Mouse (Mus musculus) heart, embryonic 16.5 days (tissue): ENCODE results near the gene Tmem132b. TPM values are rescaled to one million over a fixed set of nuclear protein-coding genes. Genes with fewer than 3 reads are reported as not detected.

Source experiments
- ATAC-seq: fragments of 200-750 bp; cut with Nextera tagmentation; replicated peaks from 2 replicates; pipeline ENCODE4 v1.8.0; 2017; ENCODE audit warnings: moderate number of reproducible peaks; ENCODE audit not compliant: insufficient read depth, low FRiP score; ENCODE audit errors: extremely low read depth
- H3K27ac ChIP-seq: fragments of 300-500 bp; sonication (generic); 2 replicates; pipeline ENCODE4 v1.5.1; 2014; ENCODE audit warnings: mild to moderate bottlenecking, low read length, control low read depth, moderate library complexity
- H3K27me3 ChIP-seq: fragments of 300-500 bp; sonication (generic); 2 replicates; pipeline ENCODE4 v1.6.1; 2014; ENCODE audit warnings: low read length, mixed read lengths; ENCODE audit not compliant: control insufficient read depth, insufficient read depth
- H3K36me3 ChIP-seq: fragments of 300-500 bp; sonication (generic); 2 replicates; pipeline ENCODE4 v1.6.1; 2014; ENCODE audit not compliant: control insufficient read depth, insufficient read depth
- H3K4me1 ChIP-seq: fragments of 300-500 bp; sonication (generic); 2 replicates; pipeline ENCODE4 v1.6.1; 2014; ENCODE audit warnings: low read length, mixed read lengths; ENCODE audit not compliant: control insufficient read depth, insufficient read depth
- H3K4me2 ChIP-seq: fragments of 300-500 bp; sonication (generic); 2 replicates; pipeline ENCODE4 v1.6.1; 2014; ENCODE audit warnings: low read depth, mild to moderate bottlenecking, control low read depth, low read length
- H3K4me3 ChIP-seq: fragments of 300-500 bp; sonication (generic); 2 replicates; pipeline ENCODE4 v1.5.1; 2014; ENCODE audit warnings: mild to moderate bottlenecking, control low read depth, low read length
- H3K9ac ChIP-seq: fragments of 300-500 bp; sonication (generic); 2 replicates; pipeline ENCODE4 v1.6.1; 2014; ENCODE audit warnings: low read length, control low read depth
- H3K9me3 ChIP-seq: fragments of 300-500 bp; sonication (generic); replicated peaks from 2 replicates; pipeline ENCODE4 v1.6.1; 2016; ENCODE audit warnings: low read length; ENCODE audit not compliant: control insufficient read depth
- WGBS: fragments of 180-500 bp; shearing (Covaris S2); extraction: QIAGEN DNeasy Blood & Tissue Kit; methylation state at CpG from one replicate; pipeline ENCODE4 v1.1.7; 2014; 5-methylcytosine and 5-hydroxymethylcytosine counted together
- polyA plus RNA-seq: library from polyadenylated mRNA; unstranded; fragments of >200 nt; fragmentation: Nextera tagmentation; extraction: Ambion mirVana; gene quantifications from 2 replicates; pipeline ENCODE4 v1.2.1, GENCODE M21; 2015

Tmem132b gene
- polyA plus RNA-seq, 1 experiment from 2014 or later = not detected

DNA sequence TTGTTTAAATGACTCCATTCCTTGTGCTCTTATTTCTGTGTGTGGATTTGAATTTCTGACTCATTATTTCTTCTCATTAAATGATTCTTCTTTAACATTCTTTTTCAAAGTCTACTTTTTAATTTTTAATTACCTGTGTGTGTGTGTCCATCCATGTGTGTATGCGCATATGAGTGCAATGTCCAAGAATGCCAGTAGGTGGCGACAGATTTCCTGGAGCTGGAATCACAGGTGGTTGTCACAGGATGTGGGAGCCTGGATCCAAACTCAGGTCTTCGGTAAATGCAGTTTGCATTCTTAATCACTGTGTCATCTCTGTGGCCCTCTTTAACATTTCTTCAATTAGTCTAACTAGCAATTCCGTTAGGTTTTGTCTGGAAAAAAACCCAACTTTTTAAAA is 240.7 kb downstream of the Tmem132b start:
- H3K4me1 ChIP-seq = no peaks in the 10 kb centered on the region
- H3K36me3 ChIP-seq = no peaks in the 10 kb centered on the region
- H3K4me3 ChIP-seq = no peak overlapping the region
- no peak overlapping the region for H3K9ac ChIP-seq
- no peak for ATAC-seq
- H3K4me2 ChIP-seq = no peak overlapping the region
- H3K27me3 ChIP-seq = no peaks in the 10 kb centered on the region
- no peak overlapping the region for H3K27ac ChIP-seq
- WGBS = 87% methylated on average over 4 of the region's 4 CpGs
- H3K9me3 ChIP-seq = peaks cover 9% of the 10 kb centered on the region; the same call in 1 of the 2 replicates

DNA sequence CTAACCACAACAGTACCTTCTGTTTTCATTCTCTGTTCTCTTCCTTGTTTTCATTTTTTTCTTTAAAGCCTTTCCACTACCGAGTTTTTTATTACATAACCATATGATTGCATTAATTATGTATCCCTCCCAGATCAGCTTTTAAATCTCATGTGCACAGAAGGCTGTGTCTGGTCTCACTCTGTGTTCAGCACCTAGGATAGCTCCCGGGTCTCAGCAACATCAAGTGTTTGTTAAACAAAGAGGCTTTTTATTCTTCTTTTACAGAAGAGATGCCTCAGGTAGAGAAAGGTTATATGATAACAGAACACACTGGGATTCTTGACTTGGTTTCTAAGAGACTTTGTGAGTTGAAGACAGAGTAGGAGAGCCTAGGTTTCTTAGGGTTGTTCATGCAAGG is 241.2 kb downstream of the Tmem132b start:
- Histone ChIP-seq H3K36me3 (no peaks in the 10 kb centered on the region), H3K4me2 (no peak overlapping the region), H3K4me1 (no peaks in the 10 kb centered on the region), H3K4me3 (no peak overlapping the region), H3K9me3 (peaks cover 9% of the 10 kb centered on the region; the same call in 1 of the 2 replicates), H3K9ac (no peak overlapping the region), H3K27me3 (no peaks in the 10 kb centered on the region), H3K27ac (no peak overlapping the region)
- WGBS = 36% methylated on average over 2 of the region's 2 CpGs
- no peak for ATAC-seq

DNA sequence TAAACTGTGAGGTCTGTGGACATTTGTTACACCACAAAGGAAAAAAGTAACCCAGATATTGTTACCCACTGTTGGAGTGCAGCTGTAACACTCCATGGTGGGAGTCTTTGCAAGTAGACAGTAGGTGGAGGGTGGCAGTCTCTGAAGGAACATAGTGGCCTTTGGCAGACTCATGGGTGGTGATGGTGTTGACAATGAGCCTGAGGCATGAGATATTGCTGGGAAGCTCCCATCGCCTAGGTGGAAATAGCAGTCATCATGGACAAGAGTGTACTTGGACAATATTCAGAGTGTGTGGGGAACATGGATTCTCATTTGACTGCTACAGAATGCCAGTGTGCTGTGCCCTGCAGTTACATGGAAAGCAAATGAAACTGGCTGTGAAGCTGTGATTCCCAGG is 248.8 kb downstream of the Tmem132b start:
- Histone ChIP-seq H3K4me2 (no peak overlapping the region), H3K9ac (no peak overlapping the region), H3K27ac (no peak overlapping the region), H3K36me3 (no peaks in the 10 kb centered on the region), H3K27me3 (no peaks in the 10 kb centered on the region), H3K4me3 (no peak overlapping the region), H3K9me3 (peaks cover 14% of the 10 kb centered on the region; the same call in 1 of the 2 replicates), H3K4me1 (no peaks in the 10 kb centered on the region)
- no peak for ATAC-seq
- WGBS = 82% methylated on average over 1 of the region's 1 CpGs

DNA sequence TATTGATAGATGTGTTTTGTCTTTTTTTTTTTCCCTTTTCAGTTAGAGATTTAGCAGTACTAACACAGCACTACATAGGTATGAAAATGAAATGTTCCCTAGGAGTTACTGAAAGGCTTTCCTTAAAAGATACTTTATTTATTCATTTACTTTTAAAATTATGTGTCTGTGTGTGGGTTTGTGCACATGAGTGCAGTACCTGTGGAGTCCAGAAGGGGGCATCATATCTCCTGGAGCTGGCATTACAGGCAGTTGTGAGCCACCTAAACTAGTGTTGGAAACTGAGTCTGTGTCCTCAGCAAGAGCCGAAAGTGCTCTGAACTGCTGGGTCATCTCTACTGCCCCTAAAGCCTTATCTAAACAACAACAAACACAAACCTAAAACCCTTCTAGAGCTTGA is 261.1 kb downstream of the Tmem132b start:
- H3K27ac ChIP-seq = no peak overlapping the region
- no peak overlapping the region for H3K4me2 ChIP-seq
- H3K9ac ChIP-seq = no peak overlapping the region
- 86% methylated on average over 1 of the region's 1 CpGs for WGBS
- no peaks in the 10 kb centered on the region for H3K36me3 ChIP-seq
- ATAC-seq = no peak
- peaks cover 14% of the 10 kb centered on the region for H3K9me3 ChIP-seq
- H3K4me1 ChIP-seq = no peaks in the 10 kb centered on the region
- H3K4me3 ChIP-seq = no peak overlapping the region
- H3K27me3 ChIP-seq = no peaks in the 10 kb centered on the region

DNA sequence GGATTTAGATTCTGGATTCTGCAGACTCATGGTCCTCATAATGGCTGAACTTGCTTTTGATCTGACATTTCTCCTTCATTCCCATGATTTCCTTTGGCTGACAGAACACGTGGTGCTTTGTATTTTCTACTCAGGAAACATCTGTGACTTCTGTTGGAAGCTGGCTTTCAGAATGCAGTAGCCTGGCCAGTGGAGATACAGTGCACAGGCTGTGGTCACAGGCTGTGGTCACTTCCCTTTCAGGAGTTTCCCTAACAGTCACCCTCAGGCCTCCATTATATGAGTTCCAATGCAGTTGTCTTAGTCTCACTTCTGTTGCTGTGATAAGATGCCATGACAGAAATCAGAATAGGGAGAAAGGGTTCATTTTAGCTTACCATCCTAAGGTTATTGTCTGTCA is 262.7 kb downstream of the Tmem132b start:
- no peak overlapping the region for H3K27ac ChIP-seq
- WGBS = 45% methylated on average over 1 of the region's 1 CpGs
- H3K4me3 ChIP-seq = no peak overlapping the region
- no peaks in the 10 kb centered on the region for H3K27me3 ChIP-seq
- H3K4me2 ChIP-seq = no peak overlapping the region
- no peaks in the 10 kb centered on the region for H3K4me1 ChIP-seq
- no peak overlapping the region for H3K9ac ChIP-seq
- H3K36me3 ChIP-seq = no peaks in the 10 kb centered on the region
- ATAC-seq = no peak
- peaks cover 6% of the 10 kb centered on the region for H3K9me3 ChIP-seq

DNA sequence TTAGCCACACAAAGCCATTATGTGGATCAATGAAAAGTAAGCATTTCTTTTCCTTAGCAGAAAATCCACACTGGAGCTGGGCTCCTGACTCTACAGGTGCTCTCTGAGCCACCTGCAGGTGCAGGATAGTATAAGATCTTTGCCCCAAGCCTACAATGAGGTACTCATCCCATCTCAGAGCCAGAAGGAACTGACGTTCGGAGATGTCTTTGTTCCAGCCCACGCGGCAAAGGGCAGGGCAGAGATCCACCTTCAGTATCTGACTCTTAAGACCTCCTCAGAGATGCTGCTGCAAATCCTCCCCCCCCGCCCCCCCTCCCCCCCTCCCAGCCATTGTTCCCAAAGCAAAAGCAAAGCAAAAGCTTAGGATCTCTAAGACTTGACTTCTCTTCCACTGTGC is 268.0 kb downstream of the Tmem132b start:
- Histone ChIP-seq H3K9ac (no peak overlapping the region), H3K36me3 (no peaks in the 10 kb centered on the region), H3K27ac (no peak overlapping the region), H3K4me3 (no peak overlapping the region), H3K27me3 (no peaks in the 10 kb centered on the region), H3K4me2 (no peak overlapping the region), H3K9me3 (peaks cover 11% of the 10 kb centered on the region), H3K4me1 (no peaks in the 10 kb centered on the region)
- whole genome bisulfite sequencing = 51% methylated on average over 5 of the region's 5 CpGs
- no peak for ATAC-seq

DNA sequence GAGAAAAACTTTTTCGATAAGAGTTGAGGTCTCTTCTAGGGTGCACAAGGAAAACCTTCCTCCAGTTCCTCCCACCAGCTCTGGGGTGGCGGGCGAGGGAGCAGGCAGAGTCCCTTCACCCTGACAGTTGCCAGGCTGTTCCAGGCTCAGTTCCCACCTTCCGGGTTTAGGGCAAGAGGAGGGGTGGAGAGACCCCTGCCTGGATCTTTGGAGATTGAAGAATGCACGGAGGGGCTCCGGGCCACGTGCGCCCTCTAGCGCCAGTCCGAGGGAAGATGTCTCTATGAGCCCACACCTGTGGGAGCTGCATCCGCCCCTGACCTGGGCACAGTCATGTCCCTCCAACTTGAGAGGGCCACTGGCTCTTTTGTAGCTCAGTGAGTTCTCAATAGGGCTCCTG is 268.5 kb downstream of the Tmem132b start:
- H3K9ac ChIP-seq = no peak overlapping the region
- H3K27me3 ChIP-seq = no peaks in the 10 kb centered on the region
- ATAC-seq = no peak
- no peak overlapping the region for H3K27ac ChIP-seq
- WGBS = 11% methylated on average over 11 of the region's 11 CpGs
- H3K4me1 ChIP-seq = no peaks in the 10 kb centered on the region
- no peaks in the 10 kb centered on the region for H3K36me3 ChIP-seq
- H3K4me2 ChIP-seq = no peak overlapping the region
- H3K9me3 ChIP-seq = peaks cover 13% of the 10 kb centered on the region
- H3K4me3 ChIP-seq = no peak overlapping the region

DNA sequence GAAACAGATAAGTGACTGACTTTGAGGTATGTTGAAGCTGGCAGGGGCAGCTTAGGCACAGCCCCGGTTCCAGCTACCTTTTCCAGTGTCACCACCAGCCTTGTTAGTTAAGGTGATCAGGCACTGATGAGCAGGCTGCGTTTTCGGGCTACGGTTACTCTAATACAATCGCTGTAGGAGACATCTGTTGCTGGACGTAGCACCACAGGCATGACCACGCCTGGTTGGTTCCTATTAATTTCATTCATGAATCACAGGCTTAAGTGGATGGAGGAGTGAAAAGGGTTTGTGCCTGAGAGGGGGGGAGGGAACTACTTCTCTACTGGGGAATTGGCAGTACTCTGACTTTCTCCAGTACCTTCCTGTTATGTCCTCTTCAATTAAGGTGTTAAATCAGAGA is 271.2 kb downstream of the Tmem132b start:
- no peak overlapping the region for H3K9ac ChIP-seq
- no peaks in the 10 kb centered on the region for H3K27me3 ChIP-seq
- H3K4me2 ChIP-seq = no peak overlapping the region
- H3K36me3 ChIP-seq = no peaks in the 10 kb centered on the region
- no peaks in the 10 kb centered on the region for H3K4me1 ChIP-seq
- peaks cover 23% of the 10 kb centered on the region for H3K9me3 ChIP-seq
- no peak for ATAC-seq
- 75% methylated on average over 7 of the region's 7 CpGs for WGBS
- no peak overlapping the region for H3K27ac ChIP-seq
- no peak overlapping the region for H3K4me3 ChIP-seq

DNA sequence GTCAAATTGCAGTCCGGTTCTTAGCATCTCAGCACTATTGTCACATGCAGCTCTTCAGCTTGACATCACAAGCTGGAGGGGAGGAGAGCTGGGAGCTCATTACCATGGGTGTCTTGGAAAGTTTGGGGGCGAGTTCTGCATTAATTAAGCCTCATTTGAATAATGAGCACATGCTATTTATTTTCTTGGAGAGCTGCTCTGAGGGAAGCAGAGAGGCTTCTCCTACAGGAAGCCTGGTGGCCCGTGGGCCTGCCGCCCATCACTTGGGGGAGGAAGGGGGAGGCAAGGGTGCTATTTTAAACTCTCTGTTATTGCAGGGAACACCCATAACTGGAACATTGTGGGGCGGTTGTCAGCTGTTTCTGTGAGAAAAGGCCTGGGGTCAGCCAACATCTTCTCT is 273.8 kb downstream of the Tmem132b start:
- H3K9me3 ChIP-seq = peaks cover 28% of the 10 kb centered on the region
- H3K9ac ChIP-seq = no peak overlapping the region
- H3K27ac ChIP-seq = no peak overlapping the region
- no peak for ATAC-seq
- WGBS = 60% methylated on average over 5 of the region's 5 CpGs
- H3K4me2 ChIP-seq = no peak overlapping the region
- H3K4me3 ChIP-seq = no peak overlapping the region
- H3K27me3 ChIP-seq = no peaks in the 10 kb centered on the region
- no peaks in the 10 kb centered on the region for H3K4me1 ChIP-seq
- no peaks in the 10 kb centered on the region for H3K36me3 ChIP-seq

DNA sequence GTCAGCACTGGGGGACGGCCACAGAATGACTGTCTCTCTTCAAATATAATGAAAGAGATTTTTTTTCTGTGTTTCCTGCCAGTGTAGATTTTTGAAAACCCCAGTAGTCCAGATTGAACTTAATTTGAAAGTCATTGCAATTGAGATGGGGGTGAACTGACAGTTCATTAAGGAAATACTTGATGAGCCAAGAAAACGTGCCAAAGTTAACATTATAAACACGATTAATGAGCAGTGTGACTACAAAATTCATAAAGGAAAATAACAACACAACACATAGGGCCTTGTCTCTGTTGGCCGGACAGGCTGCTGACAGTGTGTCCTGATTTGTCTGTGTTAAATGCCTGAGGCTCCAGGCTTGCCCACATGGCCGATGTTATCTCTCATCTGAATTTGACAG is 276.3 kb downstream of the Tmem132b start:
- no peak for ATAC-seq
- H3K27ac ChIP-seq = no peak overlapping the region
- no peak overlapping the region for H3K9ac ChIP-seq
- 75% methylated on average over 5 of the region's 5 CpGs for WGBS
- peaks cover 36% of the 10 kb centered on the region for H3K9me3 ChIP-seq
- H3K36me3 ChIP-seq = no peaks in the 10 kb centered on the region
- no peaks in the 10 kb centered on the region for H3K27me3 ChIP-seq
- no peak overlapping the region for H3K4me3 ChIP-seq
- H3K4me1 ChIP-seq = no peaks in the 10 kb centered on the region
- no peak overlapping the region for H3K4me2 ChIP-seq
